Mouse (Mus musculus) stomach, embryonic 14.5 days (tissue): ENCODE results near the gene Cnn1. TPM values are rescaled to one million over a fixed set of nuclear protein-coding genes. Genes with fewer than 3 reads are reported as not detected.

Source experiments
- ATAC-seq: fragments of 200-750 bp; cut with Nextera tagmentation; 2 replicates; pipeline ENCODE4 v1.8.0; 2017; ENCODE audit warnings: low read depth, moderate TSS enrichment; ENCODE audit not compliant: insufficient number of reproducible peaks, insufficient read depth, low FRiP score
- H3K27ac ChIP-seq: fragments of 300-500 bp; sonication (generic); 2 replicates; pipeline ENCODE4 v1.5.1; 2014; ENCODE audit warnings: mild to moderate bottlenecking, low read length, moderate library complexity, mixed read lengths
- H3K27me3 ChIP-seq: fragments of 300-500 bp; sonication (generic); 2 replicates; pipeline ENCODE4 v1.6.1; 2014; ENCODE audit warnings: low read length, control low read depth, mixed read lengths; ENCODE audit not compliant: control insufficient read depth, insufficient read depth
- H3K36me3 ChIP-seq: fragments of 300-500 bp; sonication (generic); 2 replicates; pipeline ENCODE4 v1.6.1; 2014; ENCODE audit warnings: mild to moderate bottlenecking, control low read depth, low read length, moderate library complexity, mixed read lengths; ENCODE audit not compliant: control insufficient read depth, insufficient read depth
- H3K4me1 ChIP-seq: fragments of 300-500 bp; sonication (generic); 2 replicates; pipeline ENCODE4 v1.6.1; 2014; ENCODE audit warnings: low read length, control low read depth, mixed read lengths; ENCODE audit not compliant: control insufficient read depth, insufficient read depth
- H3K4me2 ChIP-seq: fragments of 300-500 bp; sonication (generic); replicated peaks from 2 replicates; pipeline ENCODE4 v1.6.1; 2014; ENCODE audit warnings: low read depth, low read length, control low read depth
- H3K4me3 ChIP-seq: fragments of 300-500 bp; sonication (generic); 2 replicates; pipeline ENCODE4 v1.5.1; 2014; ENCODE audit warnings: low read depth, low read length, control low read depth
- H3K9ac ChIP-seq: fragments of 300-500 bp; sonication (generic); replicated peaks from 2 replicates; pipeline ENCODE4 v1.6.1; 2014; ENCODE audit warnings: low read depth, mild to moderate bottlenecking, control low read depth, low read length, moderate library complexity, mixed read lengths
- H3K9me3 ChIP-seq: fragments of 300-500 bp; sonication (generic); 2 replicates; pipeline ENCODE4 v1.6.1; 2016; ENCODE audit warnings: low read depth, low read length, control low read depth; ENCODE audit not compliant: control insufficient read depth
- WGBS: fragments of 180-500 bp; shearing (Covaris S2); extraction: QIAGEN DNeasy Blood & Tissue Kit; methylation state at CpG from one replicate; pipeline ENCODE4 v1.1.7; 2014; 5-methylcytosine and 5-hydroxymethylcytosine counted together
- polyA plus RNA-seq: library from polyadenylated mRNA; unstranded; fragments of >200 nt; fragmentation: Nextera tagmentation; extraction: Ambion mirVana; gene quantifications from 2 replicates; pipeline ENCODE4 v1.2.1, GENCODE M21; 2014

The Cnn1 gene
- 443 and 466 TPM in 2 replicates for polyA plus RNA-seq

- ATAC-seq, result peak; percentile 64
- peaks cover 6% of the 10 kb centered on the region; the same call in 1 of the 2 replicates for H3K4me1 ChIP-seq
- peak within 1 kb of the TSS; percentile 84 for H3K27ac ChIP-seq
- H3K9ac ChIP-seq, result peak within 1 kb of the TSS; percentile 6; the same call in 1 of the 2 replicates
- peak within 1 kb of the TSS; percentile 23 for H3K4me3 ChIP-seq
- WGBS, result 4% methylated on average over 14 of the region's 14 CpGs
- peak within 1 kb of the TSS; percentile 29 for H3K4me2 ChIP-seq
- H3K9me3 ChIP-seq, result no peaks in the 10 kb centered on the region
- H3K27me3 ChIP-seq, result peaks cover 11% of the 10 kb centered on the region
- no peaks in the 10 kb centered on the region for H3K36me3 ChIP-seq
Observed at GRCm38 (mm10) chr9:22098993-22099696, at the start of gene Cnn1. TSS of gene Cnn1 (plus strand) at chr9:22099216.

GRCm38 (mm10) chr9:22049315-22049714 is 49.7 kb upstream of the Cnn1 start:
- WGBS, result 59% methylated on average over 11 of the region's 11 CpGs
- no peak overlapping the region for H3K4me2 ChIP-seq

GRCm38 (mm10) chr9:22049721-22050270 is 49.2 kb upstream of the Cnn1 start:
- WGBS, result 45% methylated on average over 4 of the region's 4 CpGs
- no peaks in the 10 kb centered on the region for H3K36me3 ChIP-seq
- H3K9ac ChIP-seq, result no peak overlapping the region
- H3K4me3 ChIP-seq, result peak overlapping the region; percentile 30; the same call in 1 of the 2 replicates
- ATAC-seq, result no peak
- H3K9me3 ChIP-seq, result no peaks in the 10 kb centered on the region
- no peak overlapping the region for H3K4me2 ChIP-seq
- H3K27me3 ChIP-seq, result peaks cover 35% of the 10 kb centered on the region
- H3K27ac ChIP-seq, result no peak overlapping the region
- H3K4me1 ChIP-seq, result peaks cover 16% of the 10 kb centered on the region; the same call in 1 of the 2 replicates

More at GRCm38 (mm10) chr9:22049315-22049714, 49.7 kb upstream of the Cnn1 start:
- no peak overlapping the region for H3K4me3 ChIP-seq
- no peak for ATAC-seq
- H3K27ac ChIP-seq, result no peak overlapping the region
- no peaks in the 10 kb centered on the region for H3K9me3 ChIP-seq
- no peak overlapping the region for H3K9ac ChIP-seq
- H3K36me3 ChIP-seq, result no peaks in the 10 kb centered on the region
- H3K27me3 ChIP-seq, result peaks cover 35% of the 10 kb centered on the region
- peaks cover 16% of the 10 kb centered on the region; the same call in 1 of the 2 replicates for H3K4me1 ChIP-seq

GRCm38 (mm10) chr9:22050351-22050889 is 48.6 kb upstream of the Cnn1 start:
- Histone ChIP-seq H3K9ac (no peak overlapping the region), H3K36me3 (no peaks in the 10 kb centered on the region), H3K4me3 (peak overlapping the region; percentile 30), H3K27ac (no peak overlapping the region), H3K4me1 (peaks cover 16% of the 10 kb centered on the region; the same call in 1 of the 2 replicates), H3K4me2 (peak overlapping the region; percentile 61), H3K9me3 (no peaks in the 10 kb centered on the region), H3K27me3 (peaks cover 35% of the 10 kb centered on the region)
- ATAC-seq, result peak; percentile 53
- 1% methylated on average over 38 of the region's 43 CpGs for WGBS

- WGBS, result 2% methylated on average over 55 of the region's 67 CpGs
- no peak overlapping the region for H3K27ac ChIP-seq
- no peaks in the 10 kb centered on the region for H3K9me3 ChIP-seq
- H3K9ac ChIP-seq, result no peak overlapping the region
- ATAC-seq, result 0 out of 2 replicates have a peak, but pooled peaks have one; percentile 4
- peak overlapping the region; percentile 30 for H3K4me3 ChIP-seq
- H3K4me2 ChIP-seq, result peak overlapping the region; percentile 61
- H3K27me3 ChIP-seq, result peaks cover 35% of the 10 kb centered on the region
- no peaks in the 10 kb centered on the region for H3K36me3 ChIP-seq
- peaks cover 16% of the 10 kb centered on the region; the same call in 1 of the 2 replicates for H3K4me1 ChIP-seq
Observed at GRCm38 (mm10) chr9:22051161-22051957, 47.7 kb upstream of the Cnn1 start.

GRCm38 (mm10) chr9:22051958-22052254 is 47.1 kb upstream of the Cnn1 start, which contains the start of gene Elavl3:
TSS of gene Elavl3 (minus strand) at chr9:22052023.
- no peaks in the 10 kb centered on the region for H3K9me3 ChIP-seq
- peak within 1 kb of the TSS; percentile 61 for H3K4me2 ChIP-seq
- H3K4me1 ChIP-seq, result peaks cover 16% of the 10 kb centered on the region; the same call in 1 of the 2 replicates
- H3K36me3 ChIP-seq, result no peaks in the 10 kb centered on the region
- H3K27me3 ChIP-seq, result peaks cover 35% of the 10 kb centered on the region
- H3K9ac ChIP-seq, result no peak within 1 kb of the TSS
- peak within 1 kb of the TSS; percentile 30 for H3K4me3 ChIP-seq
- WGBS, result 3% methylated on average over 18 of the region's 28 CpGs
- no peak for ATAC-seq
- H3K27ac ChIP-seq, result no peak within 1 kb of the TSS

GRCm38 (mm10) chr9:22053657-22054056 is 45.4 kb upstream of the Cnn1 start:
- Histone ChIP-seq H3K4me1 (peaks cover 16% of the 10 kb centered on the region; the same call in 1 of the 2 replicates), H3K36me3 (no peaks in the 10 kb centered on the region; the same call in 1 of the 2 replicates), H3K4me2 (no peak overlapping the region), H3K9ac (no peak overlapping the region), H3K4me3 (no peak overlapping the region), H3K27me3 (peaks cover 35% of the 10 kb centered on the region), H3K27ac (no peak overlapping the region), H3K9me3 (no peaks in the 10 kb centered on the region)
- no peak for ATAC-seq
- WGBS, result 24% methylated on average over 6 of the region's 7 CpGs
